Mouse (Mus musculus): ENCODE results near the gene Cttnbp2. TPM values are rescaled to one million over a fixed set of nuclear protein-coding genes. Genes with fewer than 3 reads are reported as not detected.
"Not testable (repeated sequence)": the region's sequence is repeated elsewhere in the genome, so short reads cannot be mapped to it uniquely, and the experiment has no call there.

Cttnbp2 gene
- total RNA-seq, 1 experiment = 0.36 TPM

DNA sequence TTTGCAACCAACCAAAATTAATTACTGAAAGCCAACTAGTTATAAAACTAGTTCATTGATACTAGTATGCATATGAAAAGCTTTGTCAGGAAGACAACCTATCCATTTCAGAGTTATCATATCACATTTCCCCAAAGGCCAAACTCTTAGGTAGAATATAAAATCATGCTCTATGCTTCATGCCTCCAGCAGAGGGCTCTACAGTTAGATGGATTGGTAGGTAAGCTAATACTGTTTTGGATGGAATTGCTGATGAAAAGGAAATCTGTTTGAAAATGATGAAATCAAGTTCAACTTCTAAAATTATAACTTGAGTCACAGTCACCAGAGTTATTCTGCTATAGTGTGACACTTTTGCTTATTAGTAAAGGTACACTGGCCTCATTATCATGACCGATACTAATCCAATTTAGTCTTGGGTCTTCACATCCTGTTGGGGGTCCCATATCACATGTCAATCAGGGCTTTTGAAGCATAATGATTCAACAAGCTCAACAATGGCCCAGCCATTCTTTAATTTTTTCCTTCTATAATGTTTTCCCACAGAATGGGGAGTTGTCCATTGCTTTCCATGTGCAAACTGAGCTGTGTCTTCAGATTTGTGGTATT, 113.5 kb downstream of the Cttnbp2 start:
- H3K9ac ChIP-seq (ENCODE audit: insufficient read depth, low read depth, low read length, poor library complexity, severe bottlenecking) = no peak overlapping the region
- peak; percentile 7 for DNase-seq (ENCODE audit: low read depth, low spot score)
- H3K4me3 ChIP-seq (ENCODE audit: insufficient read depth in 1 of 2, low read depth in 1 of 2, low read length in 2 of 2, poor library complexity in 1 of 2, severe bottlenecking in 1 of 2) = no peak overlapping the region
- in situ Hi-C loops (cut with MboI; ENCODE audit: low sequenced_read_pairs in 2 of 2, unreplicated experiment in 2 of 2) = no loop called here
- H3K4me1 ChIP-seq (ENCODE audit: control insufficient read depth in 2 of 2, insufficient read depth in 2 of 2, low read length in 2 of 2, poor library complexity in 1 of 2) = no peaks in the 10 kb centered on the region
- H3K27ac ChIP-seq (ENCODE audit: insufficient read depth, low read depth, low read length, poor library complexity, severe bottlenecking) = no peak overlapping the region
- no peaks in the 10 kb centered on the region for H3K36me3 ChIP-seq (ENCODE audit: control insufficient read depth, insufficient read depth, low read length, poor library complexity, severe bottlenecking)
- TF ChIP-seq ZC3H11A (IDR thresholded peaks at IDR 0.05; ENCODE audit: borderline replicate concordance, low read depth, low read length) (peak; percentile 18; the same call in 1 of the 2 replicates), HCFC1 (IDR thresholded peaks at IDR 0.05; ENCODE audit: borderline replicate concordance, insufficient read depth, low read length) (no peak)
- H3K9me3 ChIP-seq (ENCODE audit: control insufficient read depth, insufficient read depth, low read depth, low read length) = no peaks in the 10 kb centered on the region

DNA sequence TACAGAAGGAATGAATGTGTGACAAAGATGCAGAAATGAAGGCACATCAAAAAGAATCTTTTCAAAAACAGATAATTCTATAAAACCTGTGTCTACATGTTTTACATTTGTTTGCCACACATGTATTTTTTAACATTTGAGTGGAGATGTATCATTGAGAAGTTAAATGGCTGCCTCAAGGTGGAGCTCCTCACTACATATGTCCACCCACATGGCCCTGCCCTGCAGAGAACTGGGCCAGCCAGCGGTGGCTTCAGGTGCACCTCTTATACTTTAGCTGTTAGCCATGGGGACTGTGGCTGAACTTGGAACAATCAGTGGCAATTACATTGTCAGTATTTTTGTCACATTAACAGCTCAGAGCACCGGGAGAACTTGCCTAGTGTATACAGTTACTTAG, 133.3 kb downstream of the Cttnbp2 start:
- DNase-seq (ENCODE audit: low read depth, low spot score) = no peak
- H3K9ac ChIP-seq (ENCODE audit: insufficient read depth, low read depth, low read length, poor library complexity, severe bottlenecking) = no peak overlapping the region
- TF ChIP-seq MAFK (IDR thresholded peaks at IDR 0.05; ENCODE audit: insufficient read depth, low read depth, low read length) = no peak
- no peak for TF ChIP-seq HCFC1 (IDR thresholded peaks at IDR 0.05; ENCODE audit: borderline replicate concordance, insufficient read depth, low read length)
- no peak for TF ChIP-seq ZC3H11A (IDR thresholded peaks at IDR 0.05; ENCODE audit: borderline replicate concordance, low read depth, low read length)
- no peak for TF ChIP-seq CHD2 (IDR thresholded peaks at IDR 0.05; ENCODE audit: low read depth, low read length)
- no peak for TF ChIP-seq ZNF384 (IDR thresholded peaks at IDR 0.05; ENCODE audit: low read depth, low read length)
- H3K9me3 ChIP-seq (ENCODE audit: control insufficient read depth, insufficient read depth, low read depth, low read length) = no peaks in the 10 kb centered on the region
- H3K4me1 ChIP-seq (ENCODE audit: control insufficient read depth in 2 of 2, insufficient read depth in 2 of 2, low read length in 2 of 2, poor library complexity in 1 of 2) = no peaks in the 10 kb centered on the region
- H3K36me3 ChIP-seq (ENCODE audit: control insufficient read depth, insufficient read depth, low read length, poor library complexity, severe bottlenecking) = no peaks in the 10 kb centered on the region
- no peak overlapping the region for H3K27ac ChIP-seq (ENCODE audit: insufficient read depth, low read depth, low read length, poor library complexity, severe bottlenecking)
- no peak overlapping the region for H3K4me3 ChIP-seq (ENCODE audit: insufficient read depth in 1 of 2, low read depth in 1 of 2, low read length in 2 of 2, poor library complexity in 1 of 2, severe bottlenecking in 1 of 2)
- in situ Hi-C loops (cut with MboI; ENCODE audit: low sequenced_read_pairs in 2 of 2, unreplicated experiment in 2 of 2) = no loop called here

DNA sequence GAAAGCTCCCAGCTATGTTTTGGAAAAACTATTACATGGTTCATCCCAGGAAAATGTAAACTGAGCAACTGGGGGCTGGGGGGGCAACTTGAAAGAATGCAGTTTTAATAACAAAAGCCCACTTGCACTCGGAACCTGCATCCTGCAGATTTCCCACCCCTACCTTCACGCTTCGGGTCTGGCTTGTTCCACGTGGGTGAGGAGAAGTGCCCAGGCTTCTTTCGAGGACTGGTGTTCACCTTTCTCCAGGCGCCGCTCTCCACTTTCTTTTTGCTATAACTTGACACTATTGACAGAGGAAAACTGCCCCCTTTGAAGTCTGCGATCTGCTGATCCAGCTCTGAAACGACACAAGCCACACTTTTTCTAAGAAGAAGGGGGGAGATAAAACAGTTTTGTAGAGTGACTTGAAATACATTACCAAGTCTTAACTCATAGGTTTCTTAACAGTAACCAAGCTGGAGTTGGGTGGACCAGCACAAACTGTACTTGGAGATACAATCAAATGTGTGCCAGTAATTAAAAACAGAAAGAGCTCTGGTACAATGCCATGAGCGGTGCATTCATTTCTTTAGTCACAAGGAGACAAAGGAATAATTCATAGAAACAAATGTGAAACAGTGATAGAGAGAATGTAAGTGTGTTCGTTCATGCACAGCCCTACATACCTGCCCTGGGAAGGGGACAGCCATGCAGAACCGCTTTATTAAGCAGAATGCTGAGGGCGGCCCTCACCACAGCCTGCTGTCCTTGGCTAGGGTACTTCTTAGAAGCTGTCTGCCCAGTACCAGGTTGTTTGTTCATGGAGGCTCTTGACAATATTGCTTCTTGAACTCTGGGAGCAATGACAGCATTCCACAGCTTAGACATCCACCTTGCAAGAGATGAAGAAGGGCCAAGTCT, 134.1 kb downstream of the Cttnbp2 start:
- H3K4me1 ChIP-seq (ENCODE audit: control insufficient read depth in 2 of 2, insufficient read depth in 2 of 2, low read length in 2 of 2, poor library complexity in 1 of 2) = no peaks in the 10 kb centered on the region
- in situ Hi-C loops (cut with MboI; ENCODE audit: low sequenced_read_pairs in 2 of 2, unreplicated experiment in 2 of 2) = no loop called here
- TF ChIP-seq MAFK (IDR thresholded peaks at IDR 0.05; ENCODE audit: insufficient read depth, low read depth, low read length) (no peak), CHD2 (IDR thresholded peaks at IDR 0.05; ENCODE audit: low read depth, low read length) (no peak), ZNF384 (IDR thresholded peaks at IDR 0.05; ENCODE audit: low read depth, low read length) (no peak)
- H3K36me3 ChIP-seq (ENCODE audit: control insufficient read depth, insufficient read depth, low read length, poor library complexity, severe bottlenecking) = no peaks in the 10 kb centered on the region
- no peaks in the 10 kb centered on the region for H3K9me3 ChIP-seq (ENCODE audit: control insufficient read depth, insufficient read depth, low read depth, low read length)
- no peak overlapping the region for H3K9ac ChIP-seq (ENCODE audit: insufficient read depth, low read depth, low read length, poor library complexity, severe bottlenecking)
- H3K4me3 ChIP-seq (ENCODE audit: insufficient read depth in 1 of 2, low read depth in 1 of 2, low read length in 2 of 2, poor library complexity in 1 of 2, severe bottlenecking in 1 of 2) = no peak overlapping the region
- no peak overlapping the region for H3K27ac ChIP-seq (ENCODE audit: insufficient read depth, low read depth, low read length, poor library complexity, severe bottlenecking)
- DNase-seq (ENCODE audit: low read depth, low spot score) = no peak

DNA sequence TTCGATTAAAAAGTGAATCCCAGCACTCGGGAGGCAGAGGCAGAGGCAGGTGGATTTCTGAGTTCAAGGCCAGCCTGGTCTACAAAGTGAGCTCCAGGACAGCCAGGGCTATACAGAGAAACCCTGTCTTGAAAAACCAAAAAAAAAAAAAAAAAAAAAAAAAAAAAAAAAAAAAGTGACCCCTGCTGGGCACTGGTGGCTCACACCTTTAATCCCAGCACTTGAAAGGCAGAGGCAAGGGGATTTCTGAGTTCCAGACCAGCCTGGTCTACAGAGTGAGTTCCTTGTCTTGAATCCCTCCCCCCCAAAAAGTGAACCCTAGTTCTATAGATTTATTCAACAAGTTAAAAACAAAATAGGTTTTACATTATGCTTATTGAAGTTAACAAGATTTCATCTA, 136.9 kb downstream of the Cttnbp2 start:
- not testable (repeated sequence) for H3K9ac ChIP-seq (ENCODE audit: insufficient read depth, low read depth, low read length, poor library complexity, severe bottlenecking); H3K4me3 ChIP-seq (ENCODE audit: insufficient read depth in 1 of 2, low read depth in 1 of 2, low read length in 2 of 2, poor library complexity in 1 of 2, severe bottlenecking in 1 of 2); DNase-seq (ENCODE audit: low read depth, low spot score); H3K4me1 ChIP-seq (ENCODE audit: control insufficient read depth in 2 of 2, insufficient read depth in 2 of 2, low read length in 2 of 2, poor library complexity in 1 of 2); H3K9me3 ChIP-seq (ENCODE audit: control insufficient read depth, insufficient read depth, low read depth, low read length); H3K27ac ChIP-seq (ENCODE audit: insufficient read depth, low read depth, low read length, poor library complexity, severe bottlenecking); H3K36me3 ChIP-seq (ENCODE audit: control insufficient read depth, insufficient read depth, low read length, poor library complexity, severe bottlenecking)
- in situ Hi-C loops (cut with MboI; ENCODE audit: low sequenced_read_pairs in 2 of 2, unreplicated experiment in 2 of 2) = loop anchor here in 1 of 2 experiments (10.0 kb wide), 1 partner anchor 293 kb away; no protein-coding TSS in a partner anchor
- TF ChIP-seq ZNF384 (IDR thresholded peaks at IDR 0.05; ENCODE audit: low read depth, low read length) = peak; percentile 82
